ENCODE assay signal across 17 mouse cellular contexts in genomic region chr5:96622604-96623352, GRCm38 (mm10).
DNase-seq lines count a peak whose midpoint lies in the region; ATAC-seq and TF ChIP-seq lines count a peak whose summit lies in the region.
"Had no signal": no experiment of that assay in that cellular context is flagged by ENCODE, and none has a peak within 500 bp of the region (broad histone marks: within the 10 kb centered on the region; RNA-seq: fewer than 3 reads in every experiment).

No protein-coding gene starts in this region.

- no peak for TF ChIP-seq POLR2A in CH12.LX (IDR thresholded peaks at IDR 0.05; ENCODE audit: low read depth, low read length)

- H3K27ac ChIP-seq in embryonic facial prominence, embryonic 14.5 days (replicated peaks; ENCODE audit: low read depth, low read length), result no peak overlapping the region
- no peak overlapping the region for H3K27ac ChIP-seq in embryonic facial prominence, embryonic 10.5 days (replicated peaks)
- H3K27ac ChIP-seq in heart, embryonic 16.5 days (ENCODE audit: low read length), result peak overlapping the region; percentile 72
- H3K27ac ChIP-seq in CH12.LX (ENCODE audit: insufficient read depth, low read depth), result no peak overlapping the region
- no peak overlapping the region for H3K27ac ChIP-seq in intestine, embryonic 15.5 days
- H3K27ac ChIP-seq: hindbrain, postnatal 0 days; liver, embryonic 13.5 days had no signal

- no peak overlapping the region for H3K4me3 ChIP-seq in embryonic facial prominence, embryonic 14.5 days (ENCODE audit: low read depth, low read length)
- no peak overlapping the region for H3K4me3 ChIP-seq in embryonic facial prominence, embryonic 10.5 days
- no peak overlapping the region for H3K4me3 ChIP-seq in heart, embryonic 16.5 days (ENCODE audit: low read length)
- no peak overlapping the region for H3K4me3 ChIP-seq in CH12.LX (replicated peaks in 1 of 3; ENCODE audit: low read depth in 2 of 3, low read length in 2 of 3, poor library complexity in 1 of 3)
- H3K4me3 ChIP-seq in intestine, embryonic 15.5 days (replicated peaks), result no peak overlapping the region
- H3K4me3 ChIP-seq: erythroblast, embryonic 14.5 days; liver, embryonic 13.5 days had no signal

- WGBS in embryonic facial prominence, embryonic 14.5 days, result 53% methylated on average over 5 of the region's 5 CpGs
- 75% methylated on average over 5 of the region's 5 CpGs for WGBS in embryonic facial prominence, embryonic 10.5 days
- WGBS in heart, embryonic 16.5 days, result 18% methylated on average over 5 of the region's 5 CpGs
- WGBS in intestine, embryonic 15.5 days, result 30% methylated on average over 5 of the region's 5 CpGs

- H3K36me3 ChIP-seq in embryonic facial prominence, embryonic 14.5 days (ENCODE audit: control insufficient read depth, insufficient read depth, low read length), result peaks cover 8% of the 10 kb centered on the region; the same call in 1 of the 2 replicates
- peaks cover 2% of the 10 kb centered on the region; the same call in 1 of the 2 replicates for H3K36me3 ChIP-seq in embryonic facial prominence, embryonic 10.5 days (replicated peaks)
- H3K36me3 ChIP-seq in heart, embryonic 16.5 days (ENCODE audit: control insufficient read depth, insufficient read depth), result peaks cover 2% of the 10 kb centered on the region; the same call in 1 of the 2 replicates
- H3K36me3 ChIP-seq in CH12.LX (replicated peaks in 1 of 2; ENCODE audit: control insufficient read depth in 1 of 2, insufficient read depth in 1 of 2, low read length in 1 of 2), result peaks cover 0 to 21% of the 10 kb centered on the region in 2 experiments
- H3K36me3 ChIP-seq in intestine, embryonic 15.5 days, result no peaks in the 10 kb centered on the region
- H3K36me3 ChIP-seq: liver, embryonic 13.5 days had no signal

- H3K79me2 ChIP-seq in CH12.LX (replicated peaks; ENCODE audit: control insufficient read depth, extremely low read depth, insufficient read depth, poor library complexity, severe bottlenecking), result no peaks in the 10 kb centered on the region

- H3K4me1 ChIP-seq in embryonic facial prominence, embryonic 14.5 days (ENCODE audit: control insufficient read depth, insufficient read depth, low read length), result no peaks in the 10 kb centered on the region
- H3K4me1 ChIP-seq in embryonic facial prominence, embryonic 10.5 days, result 0 out of 2 replicates have a peak, but pooled peaks cover under 1% of the 10 kb centered on the region
- H3K4me1 ChIP-seq in heart, embryonic 16.5 days (ENCODE audit: control insufficient read depth, insufficient read depth, low read length), result peaks cover 28% of the 10 kb centered on the region
- peaks cover 0 to 32% of the 10 kb centered on the region in 2 experiments; a peak in 2 of 4 replicates for H3K4me1 ChIP-seq in CH12.LX (ENCODE audit: control insufficient read depth in 1 of 2, insufficient read depth in 2 of 2)
- H3K4me1 ChIP-seq in intestine, embryonic 15.5 days (replicated peaks), result 0 out of 2 replicates have a peak, but pooled peaks cover 3% of the 10 kb centered on the region
- H3K4me1 ChIP-seq: liver, embryonic 13.5 days had no signal

- no peaks in the 10 kb centered on the region for H3K27me3 ChIP-seq in embryonic facial prominence, embryonic 14.5 days (replicated peaks; ENCODE audit: control insufficient read depth, insufficient read depth, low read length)
- no peaks in the 10 kb centered on the region for H3K27me3 ChIP-seq in embryonic facial prominence, embryonic 10.5 days (replicated peaks; ENCODE audit: low read depth, poor library complexity, severe bottlenecking)
- H3K27me3 ChIP-seq in heart, embryonic 16.5 days (ENCODE audit: control insufficient read depth, insufficient read depth, low read length), result no peaks in the 10 kb centered on the region
- H3K27me3 ChIP-seq in CH12.LX (replicated peaks), result no peaks in the 10 kb centered on the region
- H3K27me3 ChIP-seq in intestine, embryonic 15.5 days (replicated peaks), result no peaks in the 10 kb centered on the region
- H3K27me3 ChIP-seq: liver, embryonic 13.5 days had no signal

- no peaks in the 10 kb centered on the region for H3K9me3 ChIP-seq in embryonic facial prominence, embryonic 14.5 days (ENCODE audit: control insufficient read depth, low read length)
- no peaks in the 10 kb centered on the region for H3K9me3 ChIP-seq in embryonic facial prominence, embryonic 10.5 days
- no peaks in the 10 kb centered on the region for H3K9me3 ChIP-seq in heart, embryonic 16.5 days (replicated peaks; ENCODE audit: control insufficient read depth, low read length)
- H3K9me3 ChIP-seq in CH12.LX (replicated peaks; ENCODE audit: low read length), result no peaks in the 10 kb centered on the region
- H3K9me3 ChIP-seq in intestine, embryonic 15.5 days, result no peaks in the 10 kb centered on the region
- H3K9me3 ChIP-seq: liver, embryonic 13.5 days had no signal

- TF ChIP-seq EP300 in CH12.LX (IDR thresholded peaks at IDR 0.05; ENCODE audit: low read length), result no peak

- TF ChIP-seq RAD21 in CH12.LX (IDR thresholded peaks at IDR 0.05; ENCODE audit: low read depth, low read length), result no peak

- H3K4me2 ChIP-seq in embryonic facial prominence, embryonic 14.5 days (ENCODE audit: low read depth, low read length), result no peak overlapping the region
- peak overlapping the region; percentile 46 for H3K4me2 ChIP-seq in heart, embryonic 16.5 days (ENCODE audit: low read depth, low read length)
- H3K4me2 ChIP-seq in CH12.LX (ENCODE audit: insufficient read depth, low read depth, poor library complexity, severe bottlenecking), result peak overlapping the region; percentile 53; the same call in 1 of the 2 replicates
- no peak overlapping the region for H3K4me2 ChIP-seq in intestine, embryonic 15.5 days (replicated peaks)
- H3K4me2 ChIP-seq: liver, embryonic 13.5 days had no signal

- peak; percentile 71 for ATAC-seq in embryonic facial prominence, embryonic 14.5 days (ENCODE audit: low read depth)
- peak; percentile 64 for ATAC-seq in heart, embryonic 16.5 days (replicated peaks; ENCODE audit: extremely low read depth, insufficient read depth, low FRiP score)
- peak; percentile 39; the same call in 1 of the 2 replicates for ATAC-seq in intestine, embryonic 15.5 days
- ATAC-seq: hindbrain, postnatal 0 days had no signal

- intact Hi-C loops in heart, postnatal 10 days (cut with DNase I), result no loop called here

- DNase-seq in embryonic facial prominence, embryonic 14.5 days (ENCODE audit: low spot score), result peak; percentile 78
- DNase-seq in embryonic facial prominence, embryonic 10.5 days (ENCODE audit: low spot score), result no peak
- DNase-seq in heart, postnatal 10 days, result no peak
- no peak for DNase-seq in CH12.LX (ENCODE audit: extremely low read depth)
- DNase-seq in adrenal gland, postnatal 10 days, result no peak
- DNase-seq in cerebellum, postnatal 14 days, result no peak
- DNase-seq: adrenal gland, postnatal 14 days; cerebellum, postnatal 36 days; kidney, postnatal 25 days; layer of hippocampus, postnatal 36 days; left cerebral cortex, postnatal 4 days; liver, embryonic 13.5 days; retina, postnatal 1 day had no signal

- H3K9ac ChIP-seq in embryonic facial prominence, embryonic 14.5 days (ENCODE audit: low read depth, low read length), result no peak overlapping the region
- no peak overlapping the region for H3K9ac ChIP-seq in heart, embryonic 16.5 days (ENCODE audit: low read length)
- peak overlapping the region; percentile 23; the same call in 1 of the 2 replicates for H3K9ac ChIP-seq in CH12.LX (ENCODE audit: insufficient read depth, low read depth)
- H3K9ac ChIP-seq in intestine, embryonic 15.5 days, result no peak overlapping the region
- H3K9ac ChIP-seq: liver, embryonic 13.5 days had no signal

- TF ChIP-seq CTCF in CH12.LX (conservative IDR thresholded peaks at IDR 0.05 in 1 of 2, IDR thresholded peaks at IDR 0.05 in 1 of 2; ENCODE audit: low read depth in 2 of 2, low read length in 2 of 2), result no peak

- in situ Hi-C loops in CH12.LX (cut with MboI; ENCODE audit: low pct_ligation_motif_present, low pct_unique_long_range_greater_than_20kb, low sequenced_read_pairs), result no loop called here

- dilution Hi-C loops in CH12.LX (cut with MboI; ENCODE audit: extremely low pct_ligation_motif_present, extremely low pct_unique_long_range_greater_than_20kb, low sequenced_read_pairs), result no loop called here

TF ChIP-seq in CH12.LX, 34 proteins besides CTCF, POLR2A, EP300 and RAD21:
- TF ChIP-seq TBP (conservative IDR thresholded peaks at IDR 0.05; ENCODE audit: low read depth, low read length) (no peak), NRF1 (IDR thresholded peaks at IDR 0.05; ENCODE audit: low read depth, low read length) (no peak), MAZ (IDR thresholded peaks at IDR 0.05; ENCODE audit: low read depth, low read length) (no peak), USF1 (IDR thresholded peaks at IDR 0.05; ENCODE audit: low read depth, low read length) (no peak), SMC3 (IDR thresholded peaks at IDR 0.05; ENCODE audit: low read depth, low read length) (no peak), PAX5 (IDR thresholded peaks at IDR 0.05; ENCODE audit: low read length) (no peak), MXI1 (IDR thresholded peaks at IDR 0.05; ENCODE audit: low read depth, low read length) (no peak), POLR2AphosphoS2 (IDR thresholded peaks at IDR 0.05; ENCODE audit: low read depth, low read length) (no peak), KAT2A (IDR thresholded peaks at IDR 0.05; ENCODE audit: insufficient replicate concordance, low read length) (no peak), MAX (IDR thresholded peaks at IDR 0.05; ENCODE audit: low read length) (no peak), HCFC1 (IDR thresholded peaks at IDR 0.05; ENCODE audit: low read depth, low read length) (no peak), JUN (IDR thresholded peaks at IDR 0.05; ENCODE audit: insufficient read depth, low read depth, low read length) (no peak), UBTF (IDR thresholded peaks at IDR 0.05; ENCODE audit: low read depth, low read length) (no peak), ZNF384 (IDR thresholded peaks at IDR 0.05; ENCODE audit: low read depth, low read length) (no peak), NELFE (IDR thresholded peaks at IDR 0.05; ENCODE audit: low read depth, low read length) (no peak)

Comparison
In these comparisons a context has a peak if more than half of its experiments do, and no peak if none do; other contexts are left out.
1. H3K4me2 ChIP-seq: peak in heart, embryonic 16.5 days (single experiment) and CH12.LX (single experiment); none in embryonic facial prominence, embryonic 14.5 days (single experiment) and intestine, embryonic 15.5 days (single experiment).
2. Peak in every context shown above with its lines, with median percentiles within 50 percentile points of each other: ATAC-seq.